Mouse (Mus musculus): ENCODE results near the gene Ube2s. TPM values are rescaled to one million over a fixed set of nuclear protein-coding genes. Genes with fewer than 3 reads are reported as not detected.

Gene Ube2s
- polyA plus RNA-seq, 1 experiment from 2014 or later, result 540 TPM

- H3K4me3 ChIP-seq (ENCODE audit: low read depth, low read length), result peak within 1 kb of the TSS; percentile 91
- ATAC-seq (ENCODE audit: insufficient number of reproducible peaks, low FRiP score, low TSS enrichment, low read depth) (peak; percentile 88), DNase-seq (ENCODE audit: low spot score) (peak; percentile 96)
- WGBS, result 2% methylated on average over 51 of the region's 54 CpGs
- no peaks in the 10 kb centered on the region for H3K9me3 ChIP-seq (ENCODE audit: control insufficient read depth, low read length)
- H3K36me3 ChIP-seq (ENCODE audit: control insufficient read depth, insufficient read depth, low read length), result peaks cover 14% of the 10 kb centered on the region
- H3K4me2 ChIP-seq (ENCODE audit: low read depth, severe bottlenecking), result peak within 1 kb of the TSS; percentile 86
- H3K27ac ChIP-seq (replicated peaks; ENCODE audit: low read depth, low read length), result peak within 1 kb of the TSS; percentile 86
- peak within 1 kb of the TSS; percentile 97 for H3K9ac ChIP-seq (ENCODE audit: low read length)
- H3K27me3 ChIP-seq (ENCODE audit: control insufficient read depth, insufficient read depth, low read length), result peaks cover 6% of the 10 kb centered on the region; the same call in 1 of the 2 replicates
- peaks cover 6% of the 10 kb centered on the region for H3K4me1 ChIP-seq (ENCODE audit: control insufficient read depth, insufficient read depth, low read length)
Observed at GRCm38 (mm10) chr7:4792278-4793212, 19.8 kb downstream of the Ube2s start, which contains the start of gene Rpl28. Gene Rpl28, plus strand, starts transcription at chr7:4792874.

GRCm38 (mm10) chr7:4789436-4789935 is 22.9 kb downstream of the Ube2s start, which contains the start of gene Tmem238:
Gene Tmem238, minus strand, starts transcription at chr7:4789656.
- peak within 1 kb of the TSS; percentile 91 for H3K4me2 ChIP-seq (ENCODE audit: low read depth, severe bottlenecking)
- WGBS, result 7% methylated on average over 40 of the region's 40 CpGs

GRCm38 (mm10) chr7:4788499-4789435 is 23.6 kb downstream of the Ube2s start:
- H3K9me3 ChIP-seq (ENCODE audit: control insufficient read depth, low read length), result no peaks in the 10 kb centered on the region
- 0 out of 2 replicates have a peak overlapping the region, but pooled peaks have one; percentile 36 for H3K27ac ChIP-seq (replicated peaks; ENCODE audit: low read depth, low read length)
- H3K27me3 ChIP-seq (ENCODE audit: control insufficient read depth, insufficient read depth, low read length), result peaks cover 6% of the 10 kb centered on the region; the same call in 1 of the 2 replicates
- H3K9ac ChIP-seq (ENCODE audit: low read length), result peak overlapping the region; percentile 84
- peak overlapping the region; percentile 91 for H3K4me2 ChIP-seq (ENCODE audit: low read depth, severe bottlenecking)
- ATAC-seq (ENCODE audit: insufficient number of reproducible peaks, low FRiP score, low TSS enrichment, low read depth) (peak; percentile 32; the same call in 1 of the 2 replicates), DNase-seq (ENCODE audit: low spot score) (peak; percentile 76)
- H3K4me3 ChIP-seq (ENCODE audit: low read depth, low read length), result peak overlapping the region; percentile 44
- H3K36me3 ChIP-seq (ENCODE audit: control insufficient read depth, insufficient read depth, low read length), result no peaks in the 10 kb centered on the region
- 3% methylated on average over 64 of the region's 64 CpGs for WGBS
- H3K4me1 ChIP-seq (ENCODE audit: control insufficient read depth, insufficient read depth, low read length), result peaks cover 6% of the 10 kb centered on the region

More at GRCm38 (mm10) chr7:4789436-4789935, 22.9 kb downstream of the Ube2s start, which contains the start of gene Tmem238:
- 0 out of 2 replicates have a peak within 1 kb of the TSS, but pooled peaks have one; percentile 36 for H3K27ac ChIP-seq (replicated peaks; ENCODE audit: low read depth, low read length)
- peak within 1 kb of the TSS; percentile 44 for H3K4me3 ChIP-seq (ENCODE audit: low read depth, low read length)
- H3K9me3 ChIP-seq (ENCODE audit: control insufficient read depth, low read length), result no peaks in the 10 kb centered on the region
- peak within 1 kb of the TSS; percentile 84 for H3K9ac ChIP-seq (ENCODE audit: low read length)
- H3K36me3 ChIP-seq (ENCODE audit: control insufficient read depth, insufficient read depth, low read length), result peaks cover 4% of the 10 kb centered on the region; the same call in 1 of the 2 replicates
- peak; percentile 58 for DNase-seq (ENCODE audit: low spot score)
- H3K27me3 ChIP-seq (ENCODE audit: control insufficient read depth, insufficient read depth, low read length), result peaks cover 6% of the 10 kb centered on the region; the same call in 1 of the 2 replicates
- ATAC-seq (ENCODE audit: insufficient number of reproducible peaks, low FRiP score, low TSS enrichment, low read depth), result peak; percentile 4; the same call in 1 of the 2 replicates
- H3K4me1 ChIP-seq (ENCODE audit: control insufficient read depth, insufficient read depth, low read length), result peaks cover 6% of the 10 kb centered on the region

- ATAC-seq (ENCODE audit: insufficient number of reproducible peaks, low FRiP score, low TSS enrichment, low read depth) (no peak), DNase-seq (ENCODE audit: low spot score) (no peak)
- Histone ChIP-seq H3K9ac (ENCODE audit: low read length) (no peak overlapping the region), H3K27ac (replicated peaks; ENCODE audit: low read depth, low read length) (no peak overlapping the region), H3K27me3 (ENCODE audit: control insufficient read depth, insufficient read depth, low read length) (peaks cover 3% of the 10 kb centered on the region), H3K4me2 (ENCODE audit: low read depth, severe bottlenecking) (no peak overlapping the region), H3K36me3 (ENCODE audit: control insufficient read depth, insufficient read depth, low read length) (no peaks in the 10 kb centered on the region), H3K4me3 (ENCODE audit: low read depth, low read length) (no peak overlapping the region), H3K9me3 (ENCODE audit: control insufficient read depth, low read length) (no peaks in the 10 kb centered on the region), H3K4me1 (ENCODE audit: control insufficient read depth, insufficient read depth, low read length) (peaks cover 9% of the 10 kb centered on the region; the same call in 1 of the 2 replicates)
- 80% methylated on average over 14 of the region's 14 CpGs for WGBS
Observed at GRCm38 (mm10) chr7:4783667-4784268, 28.6 kb downstream of the Ube2s start.

GRCm38 (mm10) chr7:4782759-4783158 is 29.6 kb downstream of the Ube2s start, which contains the start of the genes Il11 and Tmem190:
Gene Il11, minus strand, starts transcription at chr7:4782859.
Gene Tmem190, plus strand, starts transcription at chr7:4782937.
- H3K4me3 ChIP-seq (ENCODE audit: low read depth, low read length), result no peak within 1 kb of the TSS
- no peak within 1 kb of the TSS for H3K4me2 ChIP-seq (ENCODE audit: low read depth, severe bottlenecking)
- no peaks in the 10 kb centered on the region for H3K36me3 ChIP-seq (ENCODE audit: control insufficient read depth, insufficient read depth, low read length)
- peaks cover 7% of the 10 kb centered on the region; the same call in 1 of the 2 replicates for H3K4me1 ChIP-seq (ENCODE audit: control insufficient read depth, insufficient read depth, low read length)
- DNase-seq (ENCODE audit: low spot score), result no peak
- H3K9ac ChIP-seq (ENCODE audit: low read length), result no peak within 1 kb of the TSS
- H3K9me3 ChIP-seq (ENCODE audit: control insufficient read depth, low read length), result no peaks in the 10 kb centered on the region
- no peak within 1 kb of the TSS for H3K27ac ChIP-seq (replicated peaks; ENCODE audit: low read depth, low read length)
- peaks cover 11% of the 10 kb centered on the region for H3K27me3 ChIP-seq (ENCODE audit: control insufficient read depth, insufficient read depth, low read length)
- 74% methylated on average over 2 of the region's 2 CpGs for WGBS
- ATAC-seq (ENCODE audit: insufficient number of reproducible peaks, low FRiP score, low TSS enrichment, low read depth), result no peak

GRCm38 (mm10) chr7:4782130-4782529 is 30.3 kb downstream of the Ube2s start:
- Histone ChIP-seq H3K9me3 (ENCODE audit: control insufficient read depth, low read length) (no peaks in the 10 kb centered on the region), H3K36me3 (ENCODE audit: control insufficient read depth, insufficient read depth, low read length) (no peaks in the 10 kb centered on the region), H3K27ac (replicated peaks; ENCODE audit: low read depth, low read length) (no peak overlapping the region), H3K27me3 (ENCODE audit: control insufficient read depth, insufficient read depth, low read length) (peaks cover 17% of the 10 kb centered on the region), H3K9ac (ENCODE audit: low read length) (no peak overlapping the region), H3K4me1 (ENCODE audit: control insufficient read depth, insufficient read depth, low read length) (peaks cover 13% of the 10 kb centered on the region; the same call in 1 of the 2 replicates), H3K4me3 (ENCODE audit: low read depth, low read length) (no peak overlapping the region), H3K4me2 (ENCODE audit: low read depth, severe bottlenecking) (no peak overlapping the region)
- WGBS, result 49% methylated on average over 3 of the region's 3 CpGs
- DNase-seq (ENCODE audit: low spot score) (no peak), ATAC-seq (ENCODE audit: insufficient number of reproducible peaks, low FRiP score, low TSS enrichment, low read depth) (no peak)

GRCm38 (mm10) chr7:4779921-4780320 is 32.5 kb downstream of the Ube2s start:
- Histone ChIP-seq H3K4me3 (ENCODE audit: low read depth, low read length) (no peak overlapping the region), H3K9ac (ENCODE audit: low read length) (no peak overlapping the region), H3K4me1 (ENCODE audit: control insufficient read depth, insufficient read depth, low read length) (peaks cover 13% of the 10 kb centered on the region; the same call in 1 of the 2 replicates), H3K36me3 (ENCODE audit: control insufficient read depth, insufficient read depth, low read length) (no peaks in the 10 kb centered on the region), H3K27ac (replicated peaks; ENCODE audit: low read depth, low read length) (no peak overlapping the region), H3K4me2 (ENCODE audit: low read depth, severe bottlenecking) (no peak overlapping the region), H3K27me3 (ENCODE audit: control insufficient read depth, insufficient read depth, low read length) (peaks cover 35% of the 10 kb centered on the region), H3K9me3 (ENCODE audit: control insufficient read depth, low read length) (no peaks in the 10 kb centered on the region)
- no peak for DNase-seq (ENCODE audit: low spot score)
- no peak for ATAC-seq (ENCODE audit: insufficient number of reproducible peaks, low FRiP score, low TSS enrichment, low read depth)
- 52% methylated on average over 5 of the region's 5 CpGs for WGBS
